Mouse (Mus musculus): ENCODE measurements around the gene Katnb1.
A peak's percentile ranks its signal among the peaks of the same experiment; 100 is the strongest.

Katnb1 gene

DNA sequence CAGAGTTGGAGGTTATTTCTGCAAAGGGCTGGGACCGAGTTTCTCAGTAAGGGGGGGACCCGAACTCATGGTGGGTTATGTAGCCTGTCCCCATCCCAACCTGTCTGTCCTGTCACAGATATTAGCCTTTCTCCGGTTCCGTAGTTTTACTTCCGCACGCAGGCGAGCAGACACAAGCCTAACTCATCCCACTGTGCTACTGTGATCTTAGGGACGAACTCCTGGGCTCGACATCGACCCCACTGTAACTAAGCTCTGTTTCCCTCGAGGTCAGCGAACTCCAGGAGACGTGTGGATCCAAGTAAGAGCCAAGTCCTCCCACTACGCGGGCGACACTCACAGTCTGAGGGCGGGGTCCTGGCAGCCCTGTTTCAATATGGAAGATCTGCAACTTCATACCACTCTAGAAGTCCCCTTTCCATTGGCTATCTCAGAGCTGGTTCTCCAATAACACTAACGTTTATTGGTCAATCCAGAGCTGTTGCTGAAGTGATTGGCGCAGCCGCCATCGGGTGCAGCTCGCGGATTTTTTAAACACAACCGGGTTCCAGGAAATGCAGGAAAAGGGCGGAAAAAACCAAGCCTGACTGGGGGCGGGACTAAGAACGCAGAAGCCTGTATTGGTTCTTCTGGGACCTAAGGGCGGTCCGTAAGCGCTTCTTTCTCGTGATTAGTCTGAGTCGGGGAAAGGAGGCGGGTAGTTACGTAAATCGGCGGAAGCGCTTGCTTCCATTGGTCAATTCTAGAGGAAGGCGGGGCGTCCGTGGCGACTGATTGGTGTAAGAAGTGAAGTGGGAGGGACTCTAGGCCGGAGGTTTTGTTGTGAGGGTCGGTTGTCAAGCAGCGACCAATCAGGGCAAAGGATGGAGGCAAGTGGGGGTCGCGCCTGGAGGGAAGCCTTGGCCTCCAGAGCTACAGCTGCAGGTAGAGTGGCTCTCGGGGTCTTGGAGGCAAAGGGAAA, at the start of gene Katnb1:
TSS of gene Katnb1 (plus strand) at position 806 of the 961 bp plus-strand sequence.
- peak; percentile 96 for DNase-seq (ENCODE audit: extremely low spot score, low spot score)

DNA sequence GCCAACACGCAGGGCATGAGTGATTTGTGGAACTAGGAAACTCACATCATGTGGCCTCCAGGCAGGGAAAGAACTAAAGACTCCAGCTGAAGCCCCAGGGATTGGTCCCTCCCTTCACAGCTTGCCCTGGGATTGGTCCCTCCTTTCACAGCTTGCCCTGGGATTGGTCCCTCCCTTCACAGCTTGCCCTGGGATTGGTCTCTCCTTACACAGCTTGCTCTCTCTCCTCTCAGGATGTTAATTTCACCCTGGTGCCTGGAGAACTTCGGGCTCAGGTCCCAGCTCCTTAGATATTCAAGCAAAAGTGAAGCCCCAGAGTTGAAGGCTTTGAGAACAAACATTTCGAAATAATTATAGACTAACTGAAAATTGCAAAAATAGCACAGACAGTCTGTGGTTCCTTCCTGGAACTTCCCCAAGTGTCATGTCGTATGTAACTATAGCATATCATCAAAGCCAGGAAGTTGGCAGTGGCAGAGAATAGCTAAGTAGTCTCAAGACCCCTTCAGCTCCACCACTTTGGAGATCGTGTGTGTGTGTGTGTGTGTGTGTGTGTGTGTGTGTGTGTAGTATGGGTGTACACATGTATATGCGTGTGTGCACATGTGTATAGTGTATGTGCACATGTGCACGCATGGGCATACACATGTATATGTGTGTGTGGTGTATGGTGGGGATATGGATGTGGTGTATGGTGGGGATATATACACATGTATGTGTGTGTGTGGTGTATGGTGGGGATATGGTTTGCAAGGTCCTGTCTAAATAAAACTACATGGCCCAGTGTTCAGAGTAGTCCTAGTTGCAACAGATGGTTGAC, 43.7 kb upstream of the Katnb1 start:
- DNase-seq (ENCODE audit: extremely low spot score, low spot score): no peak

DNA sequence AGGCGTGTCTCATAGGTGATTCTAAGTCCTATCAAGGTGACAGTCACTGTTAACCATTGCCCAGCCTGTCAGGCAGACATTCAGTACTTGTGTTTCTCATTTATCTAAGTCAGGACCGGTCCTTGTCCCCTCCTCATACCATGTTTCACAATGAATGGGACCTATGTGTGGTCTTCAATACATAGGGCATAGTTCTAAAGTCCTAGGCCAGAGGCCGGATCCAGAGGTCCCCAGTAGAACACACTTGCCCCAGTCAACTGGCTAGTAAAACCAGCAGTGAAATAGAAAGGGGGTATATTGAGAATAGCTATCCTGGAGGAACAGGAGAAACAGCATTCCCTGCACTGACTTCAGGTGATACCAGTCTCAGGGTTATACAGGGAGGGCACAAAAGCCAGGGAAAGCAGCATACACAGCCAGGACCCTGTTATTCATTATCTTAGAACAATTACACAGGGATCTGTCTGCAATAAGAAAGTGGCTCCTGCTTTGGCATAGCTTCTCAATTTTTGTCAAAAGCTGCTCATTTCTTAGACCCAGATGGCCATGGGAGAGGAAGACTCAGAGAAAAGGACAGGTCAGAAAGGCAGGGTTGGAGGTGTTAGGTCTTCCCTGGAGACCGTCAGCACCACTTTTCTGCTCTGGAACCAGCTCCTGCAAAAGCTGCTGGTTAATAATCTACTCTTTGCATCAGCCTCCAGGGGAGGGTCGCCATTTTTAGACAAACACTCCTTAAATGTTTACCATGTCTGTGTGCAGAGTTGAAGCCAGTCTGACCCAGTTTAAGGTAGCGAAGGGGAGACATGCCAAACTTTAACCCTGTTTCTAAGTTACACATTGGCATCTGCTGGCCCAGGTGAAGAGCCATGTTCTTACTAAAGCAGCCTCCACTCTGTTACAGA, 38.9 kb upstream of the Katnb1 start:
- no peak for DNase-seq (ENCODE audit: extremely low spot score, low spot score)

DNA sequence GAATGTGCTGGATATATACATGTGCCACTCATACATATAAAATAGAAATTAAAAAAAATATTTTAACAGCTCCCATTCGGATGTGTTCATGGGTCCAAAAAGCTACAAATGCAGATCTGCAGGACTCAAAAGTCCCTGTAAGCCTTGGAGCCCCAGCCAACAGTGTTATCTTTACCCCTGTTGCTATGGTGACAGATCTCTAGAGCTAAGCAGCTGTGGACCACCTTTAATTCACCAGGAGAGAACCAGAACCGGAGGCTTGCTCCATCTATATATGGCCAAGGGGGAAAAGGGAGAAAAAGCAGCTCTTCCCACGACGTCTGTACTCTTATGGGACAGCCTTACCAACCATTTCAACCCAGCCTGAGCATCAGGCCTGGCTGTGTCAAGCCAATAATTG, 36.2 kb upstream of the Katnb1 start:
- no peak for DNase-seq (ENCODE audit: extremely low spot score, low spot score)

DNA sequence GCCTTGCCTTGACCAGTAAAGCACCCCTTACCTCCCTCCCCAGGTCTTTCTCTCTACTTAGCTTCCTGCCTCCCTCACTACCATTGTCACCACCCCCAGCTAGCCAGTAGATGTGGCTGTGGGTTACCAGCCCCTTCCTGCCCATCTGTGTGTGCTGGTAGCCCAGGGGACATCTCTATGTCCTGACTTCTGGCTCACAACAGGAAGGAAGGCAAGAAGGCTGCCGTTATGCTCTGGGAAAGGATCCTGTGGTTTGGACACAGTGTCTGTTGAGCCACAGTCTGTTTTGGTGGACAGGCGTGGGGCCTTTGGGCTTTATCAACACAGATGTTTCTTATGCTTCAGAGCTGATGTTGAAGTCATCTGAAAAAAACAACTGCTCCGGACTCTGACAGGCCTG, 34.0 kb upstream of the Katnb1 start:
- no peak for DNase-seq (ENCODE audit: extremely low spot score, low spot score)

DNA sequence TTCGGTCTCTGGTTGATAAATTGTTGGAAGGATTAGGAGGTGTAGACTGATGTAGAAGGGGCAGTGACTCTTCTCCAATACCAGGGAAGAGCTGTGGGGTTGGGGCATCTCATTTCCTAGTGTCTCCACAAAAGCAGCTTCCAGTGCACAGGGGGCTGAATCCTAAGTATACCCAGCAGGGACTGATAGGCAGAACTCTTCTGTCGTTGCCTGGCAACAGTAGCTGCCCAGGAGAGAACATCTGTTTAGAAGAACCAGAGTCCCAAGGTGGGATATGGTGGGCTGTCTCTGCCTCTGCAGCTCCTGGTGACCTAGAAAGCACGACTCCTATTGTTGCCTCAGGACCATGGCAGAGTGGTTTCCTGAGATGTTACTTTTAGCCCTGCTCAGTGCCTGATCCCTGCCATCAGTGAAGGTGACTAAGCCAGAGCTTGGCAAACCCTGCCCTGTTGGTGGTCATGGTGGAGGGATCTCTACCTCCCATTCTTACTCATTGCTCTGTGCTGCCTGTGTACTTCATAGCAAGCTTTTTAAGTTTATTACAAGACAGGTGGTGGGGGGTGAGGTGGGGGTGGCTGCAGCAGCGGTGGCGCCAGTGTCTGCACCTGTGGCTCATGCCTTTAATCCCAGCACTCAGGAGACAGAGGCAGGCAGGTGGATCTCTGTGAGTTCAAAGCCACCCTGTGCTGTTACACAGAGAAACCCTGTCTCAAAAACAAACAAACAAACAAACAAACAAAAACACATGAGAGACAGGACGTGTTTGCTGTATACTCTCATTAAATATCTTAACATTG, 32.9 kb upstream of the Katnb1 start:
- DNase-seq (ENCODE audit: extremely low spot score, low spot score): no peak

DNA sequence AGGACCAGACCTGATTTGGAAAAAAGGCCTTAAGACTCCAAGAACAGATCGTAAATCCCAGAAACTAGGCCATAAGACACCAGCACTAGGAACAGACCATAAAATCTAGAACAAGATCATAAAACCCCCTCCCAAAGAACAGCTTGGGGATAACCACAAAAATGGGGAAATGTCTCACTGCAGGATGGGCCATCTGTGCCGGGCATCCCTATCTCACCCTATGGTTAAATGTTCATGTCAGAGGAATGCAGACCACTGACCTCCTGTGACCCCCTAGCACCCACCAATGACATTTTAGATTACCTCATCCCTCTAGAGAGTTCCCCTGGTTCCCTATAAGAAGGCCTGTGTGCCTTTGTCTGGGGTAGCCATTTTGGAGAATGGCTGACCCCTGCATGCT, 31.4 kb upstream of the Katnb1 start:
- no peak for DNase-seq (ENCODE audit: extremely low spot score, low spot score)

DNA sequence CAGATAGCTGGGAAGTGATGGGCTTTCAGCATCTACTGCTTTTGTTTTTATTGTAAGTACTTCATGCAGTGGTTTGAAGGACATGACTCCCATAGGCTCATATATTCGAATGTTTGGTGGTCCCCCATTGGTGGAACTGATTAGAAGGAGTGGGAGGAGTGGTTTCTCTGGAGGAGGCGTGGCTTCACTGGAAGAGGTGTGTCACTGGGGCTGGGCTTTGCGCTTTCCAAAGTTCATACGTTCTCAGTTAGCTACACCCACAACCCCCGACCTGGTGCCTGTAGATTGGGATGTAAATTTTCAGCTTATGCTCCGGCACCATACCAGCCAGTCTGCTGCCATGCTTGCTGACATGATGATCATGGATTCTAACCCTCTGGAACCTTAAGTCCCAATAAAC, 26.5 kb upstream of the Katnb1 start:
- DNase-seq (ENCODE audit: extremely low spot score, low spot score): no peak

DNA sequence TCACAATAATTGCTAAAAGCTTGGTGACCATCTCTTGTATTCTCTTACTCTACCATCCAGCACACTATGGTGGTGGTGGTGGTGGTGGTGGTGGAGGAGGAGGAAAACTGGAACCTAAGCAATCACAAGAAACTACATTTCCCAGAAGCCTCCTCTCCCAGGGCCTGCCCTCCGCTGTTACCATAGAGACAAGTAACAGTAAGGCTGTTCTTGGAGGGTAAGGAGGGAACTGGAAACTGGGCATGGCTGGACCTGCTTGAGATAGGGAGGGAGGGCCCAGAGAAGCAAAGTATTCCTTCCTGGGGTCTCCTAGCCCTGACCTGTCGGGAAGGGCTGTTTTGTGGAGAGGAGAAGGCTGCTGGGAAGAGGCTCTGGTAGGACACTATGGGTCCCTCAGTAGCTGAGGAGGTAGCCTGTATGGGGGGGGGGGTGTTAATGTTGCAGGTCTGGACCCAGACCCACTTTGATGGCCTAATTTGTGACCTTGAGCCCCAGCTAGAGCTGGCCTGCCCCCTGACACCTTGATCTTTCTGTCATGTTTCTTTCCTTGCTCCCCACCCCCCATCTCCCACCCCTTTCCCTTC, 26.0 kb upstream of the Katnb1 start, which contains the start of gene Drc7:
TSS of gene Drc7 (plus strand) at position 177 of the 584 bp plus-strand sequence.
- no peak for DNase-seq (ENCODE audit: extremely low spot score, low spot score)

DNA sequence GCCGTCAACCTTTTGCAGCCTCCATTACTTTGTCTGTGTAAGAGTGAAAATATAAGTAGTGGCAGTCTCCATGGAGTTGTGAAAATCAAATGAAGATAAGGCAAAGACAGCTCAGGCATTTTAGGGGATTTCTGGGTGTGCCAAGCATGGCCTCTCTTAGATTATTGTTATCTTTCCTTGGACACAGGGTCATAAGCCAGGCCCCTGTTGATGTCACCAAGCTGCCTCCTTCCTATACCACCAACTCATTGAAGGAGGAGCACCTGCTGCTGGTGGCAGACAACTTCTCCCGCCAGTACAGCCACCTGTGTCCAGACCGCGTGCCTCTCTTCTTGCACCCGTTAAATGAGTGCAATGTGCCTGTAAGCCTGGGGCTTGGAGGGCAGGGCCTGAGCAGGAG, 24.6 kb upstream of the Katnb1 start:
- DNase-seq (ENCODE audit: extremely low spot score, low spot score): no peak

DNA sequence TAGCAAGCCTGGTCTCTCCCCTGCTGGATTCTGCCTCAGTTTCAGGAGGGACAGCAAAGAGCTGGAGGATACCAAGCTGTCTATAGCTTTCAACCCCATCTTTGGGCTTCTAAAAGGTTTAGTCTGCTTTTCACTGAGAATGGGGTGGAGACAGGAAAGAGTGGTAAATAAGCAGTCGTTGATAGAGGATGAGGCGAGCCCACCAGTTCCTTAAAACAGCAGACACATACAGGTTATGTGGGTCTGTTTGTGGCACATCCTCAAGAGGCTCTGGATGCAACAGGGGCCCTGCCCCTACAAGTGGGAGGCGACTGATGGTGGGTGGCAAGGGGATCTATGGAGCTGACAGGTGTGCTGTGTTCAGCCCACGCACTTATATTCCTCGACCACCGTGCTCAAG, 22.3 kb upstream of the Katnb1 start:
- DNase-seq (ENCODE audit: extremely low spot score, low spot score): no peak

DNA sequence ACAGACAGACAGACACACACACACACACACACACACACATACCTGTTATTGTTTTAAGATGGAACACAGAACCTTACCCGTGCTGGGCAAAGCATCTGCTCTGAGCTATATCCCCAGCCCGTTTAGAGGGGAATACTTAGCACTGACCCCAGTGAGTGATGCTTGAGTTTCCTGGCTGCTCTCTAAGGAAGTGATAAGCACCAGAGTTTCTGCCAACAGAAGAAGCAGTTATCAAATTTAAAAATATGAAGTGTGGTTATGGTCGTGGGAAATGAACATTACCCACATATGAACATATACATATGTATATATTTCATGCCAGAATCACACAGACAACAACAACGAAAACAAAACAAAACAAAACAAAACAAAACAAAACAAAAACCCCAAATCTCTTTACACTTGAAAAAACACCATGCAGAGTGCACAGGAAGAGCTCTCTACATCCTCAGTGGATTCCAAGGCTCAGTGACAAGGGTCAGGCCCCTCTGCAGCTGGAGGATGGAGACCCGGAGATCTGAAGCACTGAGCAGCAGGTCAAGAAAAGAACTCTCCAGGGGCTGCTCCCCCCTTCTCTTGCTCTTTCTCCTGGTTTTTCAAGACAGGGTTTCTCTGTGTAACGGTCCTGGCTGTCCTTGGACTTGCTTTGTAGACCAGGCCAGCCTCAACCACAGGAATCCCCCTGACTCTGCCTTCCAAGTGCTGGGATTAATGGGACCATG, 21.0 kb upstream of the Katnb1 start:
- no peak for DNase-seq (ENCODE audit: extremely low spot score, low spot score)

DNA sequence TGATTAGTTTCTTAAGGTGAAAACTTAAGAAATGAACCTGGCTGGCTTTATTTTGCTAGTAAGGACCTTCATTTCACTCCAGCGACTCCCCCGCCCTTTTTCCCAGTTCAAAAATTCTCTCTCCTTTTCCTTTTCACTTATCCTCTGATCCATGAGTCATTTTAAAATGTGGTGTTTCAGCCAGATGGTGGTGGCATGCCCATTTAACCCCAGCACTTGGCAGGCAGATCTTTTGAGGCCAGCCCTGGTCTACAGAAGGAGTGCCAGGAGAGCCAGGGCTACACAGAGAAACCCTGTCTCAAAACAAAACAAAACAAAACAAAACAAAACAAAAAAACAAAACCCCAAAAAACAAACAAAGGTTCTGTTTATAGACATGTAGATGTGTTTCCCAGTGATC, 16.5 kb upstream of the Katnb1 start:
- DNase-seq (ENCODE audit: extremely low spot score, low spot score): no peak

DNA sequence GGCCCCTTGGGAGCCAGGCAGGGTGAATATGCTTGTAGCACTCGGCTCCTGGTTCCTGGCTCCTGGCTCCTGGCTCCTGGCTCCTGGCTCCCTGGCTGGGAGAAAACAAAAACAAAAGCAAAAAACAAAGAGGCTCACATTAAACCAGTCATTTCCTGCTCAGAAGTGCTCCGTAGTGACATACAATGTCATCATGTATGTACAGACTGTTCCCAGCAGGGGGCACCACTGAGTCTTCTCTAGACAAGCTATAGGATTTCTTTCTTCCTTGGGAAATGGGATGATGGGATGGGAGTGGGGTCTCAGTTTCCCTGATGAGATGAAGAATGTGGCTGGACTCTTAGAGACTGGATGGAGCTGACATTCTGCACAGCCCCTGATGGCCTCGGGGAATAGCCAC, 13.4 kb upstream of the Katnb1 start:
- peak; percentile 53 for DNase-seq (ENCODE audit: extremely low spot score, low spot score)

DNA sequence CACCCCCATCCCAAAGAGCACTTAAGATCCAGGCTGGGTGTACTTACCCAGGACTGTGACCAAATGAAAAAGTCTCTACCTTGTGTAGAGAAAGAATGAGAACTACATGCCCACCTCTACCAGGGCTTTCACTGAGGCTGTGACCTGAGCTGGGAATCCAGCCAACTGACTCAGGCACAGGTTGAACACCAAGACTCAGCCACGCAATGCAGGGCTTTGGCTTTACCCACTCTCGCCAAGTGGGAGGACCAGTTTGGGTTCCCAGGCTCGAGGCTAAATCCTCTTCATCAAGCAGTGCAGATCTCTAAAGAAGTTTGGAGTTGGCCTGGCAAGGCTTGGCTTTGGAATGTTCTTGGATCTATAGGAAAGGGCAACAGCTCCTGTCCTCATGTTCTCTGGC, 5.5 kb upstream of the Katnb1 start:
- DNase-seq (ENCODE audit: extremely low spot score, low spot score): no peak

DNA sequence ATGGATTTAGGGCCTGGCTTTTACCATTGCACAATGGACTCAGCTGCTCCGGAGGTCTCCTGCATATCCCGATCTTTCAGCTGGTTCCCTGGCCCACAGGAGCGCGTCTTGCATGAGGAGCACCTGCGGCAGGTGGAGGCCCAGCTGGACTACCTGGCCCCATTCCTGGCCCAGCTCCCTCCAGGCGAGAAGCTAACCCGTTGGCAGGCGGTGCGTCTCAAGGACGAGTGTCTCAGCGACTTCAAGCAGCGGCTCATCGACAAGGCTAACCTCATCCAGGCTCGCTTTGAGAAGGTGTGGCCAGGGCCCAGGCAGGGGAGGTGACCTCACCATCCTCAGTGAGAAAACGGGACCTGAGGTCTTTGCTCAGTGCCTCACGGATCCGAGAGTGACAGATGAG, 4.8 kb upstream of the Katnb1 start:
- no peak for DNase-seq (ENCODE audit: extremely low spot score, low spot score)

DNA sequence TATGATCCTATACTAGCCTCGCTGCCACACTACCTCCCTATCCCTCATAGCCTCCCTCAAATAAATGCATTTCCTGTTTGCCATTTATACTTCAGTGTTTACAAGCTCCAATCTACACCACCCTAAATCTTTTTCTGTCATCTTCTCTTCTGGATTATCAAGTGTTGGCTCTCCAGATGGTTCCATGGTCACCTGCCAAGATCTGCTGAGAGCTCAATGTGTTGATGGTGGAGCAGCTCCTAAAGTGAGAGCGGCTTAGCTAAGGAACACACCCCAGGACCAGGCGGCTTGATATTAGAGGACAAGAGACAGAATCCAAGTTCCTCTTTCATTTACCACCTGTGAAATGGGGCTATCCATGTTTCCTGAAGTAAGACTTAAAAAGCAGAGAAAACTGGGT, 2.9 kb upstream of the Katnb1 start:
- DNase-seq (ENCODE audit: extremely low spot score, low spot score): no peak

DNA sequence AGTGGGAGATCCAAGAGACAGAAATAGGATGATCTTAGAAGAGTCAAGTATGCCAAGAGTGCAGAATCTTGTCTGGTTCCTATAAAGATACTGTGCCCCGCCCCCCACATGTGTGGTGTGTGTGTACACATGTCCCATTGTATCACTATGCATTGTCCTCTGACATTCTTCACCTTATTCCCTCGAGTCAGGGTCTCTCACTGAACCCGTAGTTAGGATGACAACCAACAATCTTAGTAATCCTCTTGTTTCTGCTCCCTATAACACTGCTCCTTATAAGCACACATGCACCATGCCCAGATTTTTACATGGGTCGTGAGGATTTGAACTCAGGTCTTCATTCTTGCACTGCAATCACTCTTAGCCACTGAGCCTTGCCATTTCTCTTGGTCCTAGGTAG, 1.7 kb upstream of the Katnb1 start:
- DNase-seq (ENCODE audit: extremely low spot score, low spot score): no peak

DNA sequence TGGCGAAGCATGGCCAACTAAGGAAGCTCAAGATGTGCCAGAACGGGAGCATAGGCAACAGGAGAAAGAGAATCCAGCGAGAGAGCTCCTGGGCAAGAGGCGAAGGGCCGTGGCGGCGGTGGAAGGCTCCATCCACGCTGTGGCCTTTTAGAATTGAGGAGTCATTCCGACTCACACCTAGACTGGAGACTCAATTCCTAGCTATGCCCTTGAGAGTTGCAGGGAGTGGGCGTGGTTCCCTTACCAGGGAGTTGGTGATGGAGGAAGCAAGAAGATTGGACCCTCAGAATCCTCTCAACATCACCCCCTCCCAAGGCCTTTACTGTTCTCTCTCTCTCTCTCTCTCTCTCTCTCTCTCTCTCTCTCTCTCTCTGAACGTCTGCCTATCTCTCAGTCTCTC, 664 bp downstream of the Katnb1 start:
- no peak for DNase-seq (ENCODE audit: extremely low spot score, low spot score)

DNA sequence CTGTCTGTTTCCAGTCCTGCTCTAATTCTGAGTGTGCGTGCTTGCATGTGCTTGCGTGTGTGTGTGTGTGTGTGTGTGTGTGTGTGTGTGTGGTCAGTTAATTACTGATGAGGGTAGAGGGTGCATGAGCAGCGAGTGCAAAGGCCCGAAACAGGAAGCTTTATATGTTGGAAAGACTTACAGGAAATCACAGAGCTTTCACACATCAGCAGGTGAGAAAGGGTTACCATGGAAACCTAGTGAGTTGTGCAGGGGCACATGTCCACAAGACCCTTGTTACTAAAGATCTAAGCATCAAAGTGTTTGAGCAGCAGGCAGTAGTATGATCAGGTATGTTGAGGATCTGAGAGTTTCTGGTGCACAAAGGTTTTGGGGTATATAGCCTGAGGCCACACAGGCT, 3.3 kb downstream of the Katnb1 start:
- no peak for DNase-seq (ENCODE audit: extremely low spot score, low spot score)

Data from neural tube, embryonic 10.5 days (tissue).